Mouse (Mus musculus): ENCODE results near the gene Lmna.

DNA sequence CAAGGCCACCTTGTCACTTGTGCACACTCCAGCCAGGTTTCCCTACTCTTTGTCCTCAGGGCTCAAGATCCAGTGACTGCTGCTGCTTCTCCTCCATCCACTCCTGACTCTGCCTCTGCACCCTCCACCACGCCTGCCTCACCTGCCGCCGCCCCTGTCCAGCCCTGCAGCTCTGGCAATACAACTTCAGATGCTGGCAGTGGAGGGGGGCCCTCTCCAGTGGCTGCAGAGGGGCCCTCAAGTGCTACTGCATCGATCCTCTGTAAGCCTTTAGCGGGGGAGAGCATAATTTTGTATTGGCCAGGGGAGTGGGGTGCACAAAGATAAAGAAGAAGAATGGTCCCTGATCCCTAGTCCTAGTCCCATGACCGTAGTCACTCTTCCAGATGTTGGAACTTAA is 46.0 kb upstream of the Lmna start:
- TF ChIP-seq CTCF (IDR thresholded peaks at IDR 0.05; ENCODE audit: low read depth) (no peak), EP300 (optimal IDR thresholded peaks at IDR 0.05) (no peak)

All from stomach, postnatal 0 days (tissue).